Mouse (Mus musculus): ENCODE results near the gene Nbl1. TPM values are rescaled to one million over a fixed set of nuclear protein-coding genes. Genes with fewer than 3 reads are reported as not detected.

Nbl1 gene
- polyA plus RNA-seq (2021; fragmentation: Nextera tagmentation) = 25.4 and 111 TPM in 2 replicates
- long read RNA-seq, experiment 1, transcript Nbl1-201 (4 exons, 1,793 nt) = major isoform, 58 of 89 reads
- long read RNA-seq, experiment 1, partial matches to known transcripts = 4 of 89 reads
- long read RNA-seq, experiment 1, other reads (novel, unspliced or antisense) = 27 of 89 reads
- long read RNA-seq, experiment 2, transcript Nbl1-201 (4 exons, 1,793 nt) = major isoform, 21 of 32 reads
- long read RNA-seq, experiment 2, partial matches to known transcripts = 4 of 32 reads
- long read RNA-seq, experiment 2, other reads (novel, unspliced or antisense) = 7 of 32 reads

DNA sequence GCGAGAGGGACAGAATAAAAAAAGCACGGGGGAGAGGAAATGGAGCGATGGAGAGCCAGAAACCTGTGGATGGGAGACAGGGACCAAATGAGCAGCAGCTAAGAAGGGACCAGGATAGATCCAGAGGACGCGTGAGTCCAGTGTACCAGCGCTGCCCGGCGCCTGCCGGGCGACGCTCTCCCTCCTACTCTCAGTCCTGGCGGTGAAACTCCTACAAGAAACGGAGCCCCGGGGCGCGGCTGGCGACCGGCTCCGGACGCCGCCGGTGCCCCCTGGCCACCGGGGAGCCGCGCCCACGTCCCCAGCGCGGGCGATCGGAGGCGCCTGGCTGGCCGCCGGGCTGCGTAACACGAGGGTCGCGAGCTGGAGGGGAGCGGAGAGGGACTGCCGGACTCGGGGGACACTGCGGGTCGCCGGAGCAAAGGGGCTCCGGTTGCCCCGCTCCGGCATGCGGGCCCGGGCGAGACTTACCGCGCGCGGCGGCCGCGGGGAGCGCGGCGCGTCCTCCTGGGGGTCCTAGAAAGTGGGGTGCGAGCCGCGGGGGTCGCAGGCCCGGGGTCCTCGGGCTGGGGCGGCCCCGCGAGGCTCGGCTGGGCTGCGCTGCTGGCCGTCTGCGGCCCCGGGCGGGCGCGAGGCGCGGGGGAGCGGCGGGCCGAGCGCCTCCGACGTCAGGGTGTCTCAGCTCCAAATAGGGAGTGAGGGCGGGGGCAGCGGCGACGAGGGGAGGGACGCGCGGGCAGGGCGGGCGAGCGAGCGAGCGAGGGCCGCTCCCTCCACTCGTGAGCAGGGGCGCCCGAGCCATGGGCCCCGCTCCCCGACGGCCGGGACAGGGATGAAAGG, at the start of gene Nbl1:
TSS of gene Nbl1 (minus strand) at position 638 of the 840 bp plus-strand sequence.

DNA sequence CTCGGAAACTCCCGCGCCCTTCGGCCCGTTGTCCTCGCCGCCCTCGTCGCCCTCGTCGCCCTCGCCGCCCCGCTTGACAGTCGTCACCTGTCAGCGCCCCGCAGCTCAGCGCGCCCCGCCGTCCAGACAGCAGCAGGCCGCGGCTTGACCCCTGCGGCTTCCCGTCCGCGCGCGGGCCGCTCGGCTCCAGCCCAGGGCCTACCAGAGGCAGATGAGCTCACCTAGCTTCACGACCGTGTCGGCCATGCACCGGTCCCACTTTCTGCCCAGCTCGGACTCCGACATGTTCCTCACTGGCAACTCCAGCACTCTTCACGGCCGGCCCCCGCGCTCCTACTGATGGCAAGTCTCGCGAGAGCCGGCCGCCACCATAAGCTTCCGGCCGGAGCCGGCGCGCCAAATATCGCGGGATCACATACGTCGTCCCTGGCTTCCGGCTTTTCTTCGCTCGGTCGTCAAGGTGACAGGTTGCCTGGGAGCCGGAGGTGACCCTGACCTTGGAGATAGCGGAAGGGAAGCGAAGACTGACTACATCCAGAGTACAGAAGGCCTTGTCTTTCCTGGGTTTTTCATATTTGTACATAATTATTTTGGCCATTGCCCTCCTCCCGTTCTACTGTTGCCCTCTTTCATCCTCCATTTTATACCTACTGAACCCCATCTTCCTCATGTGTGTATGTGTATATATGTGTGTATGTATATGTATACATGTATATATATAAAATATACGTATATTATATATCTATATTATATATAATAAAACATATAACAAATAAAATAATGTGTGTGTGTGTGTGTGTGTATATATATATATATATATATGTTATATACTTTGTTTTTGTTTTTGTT, 38.1 kb upstream of the Nbl1 start, which contains the start of gene Minos1:
TSS of gene Minos1 (minus strand) at position 413 of the 849 bp plus-strand sequence.

DNA sequence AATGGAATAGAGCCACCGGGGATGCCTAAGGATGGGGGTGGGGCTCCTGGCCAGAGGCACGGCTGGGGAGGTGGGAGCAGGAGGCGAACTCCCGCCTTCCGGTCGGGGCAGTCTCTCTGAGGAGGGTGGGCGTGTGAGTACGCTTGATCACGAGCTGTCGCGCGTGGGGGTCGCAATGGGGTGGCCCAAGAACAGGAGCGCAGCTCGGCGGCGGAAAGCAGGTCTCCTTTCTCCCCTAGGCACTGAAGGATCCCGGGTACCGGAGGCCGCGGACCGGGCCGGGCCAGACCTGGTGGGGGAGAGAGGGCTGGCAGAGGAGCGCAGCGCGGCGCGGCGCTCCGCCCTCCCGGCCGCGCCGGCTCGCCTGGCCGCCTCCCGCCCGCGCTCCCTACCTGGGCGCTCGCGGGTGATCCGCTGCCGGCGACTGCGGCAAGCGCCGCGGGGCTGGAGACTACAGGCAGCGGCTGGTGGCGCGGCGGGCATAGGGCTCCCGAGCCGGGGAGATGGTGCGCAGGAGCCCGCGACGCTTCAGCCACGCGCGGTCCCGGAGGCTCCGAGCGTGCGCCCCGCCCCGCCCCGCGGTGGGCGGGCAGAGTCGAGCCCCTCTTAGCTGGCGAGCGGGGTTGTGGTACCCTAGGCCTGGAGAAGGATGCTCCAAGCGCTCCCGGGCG, 17.6 kb downstream of the Nbl1 start, which contains the start of gene Htr6:
TSS of gene Htr6 (minus strand) at position 530 of the 671 bp plus-strand sequence.

Other genes with a start within 250 kb of the Nbl1 start
- 0.53 and 2.5 TPM in 2 replicates for gene Pla2g5, start 229.5 kb downstream of the Nbl1 start, polyA plus RNA-seq (2021; fragmentation: Nextera tagmentation)
- not detected in 2 replicates for gene Gm13030, start 219.0 kb downstream of the Nbl1 start, polyA plus RNA-seq (2021; fragmentation: Nextera tagmentation)
- not detected in 2 replicates for gene Pla2g2e, start 215.1 kb downstream of the Nbl1 start, polyA plus RNA-seq (2021; fragmentation: Nextera tagmentation)
- 1.4 and 9.0 TPM in 2 replicates for gene Otud3, start 179.0 kb downstream of the Nbl1 start, polyA plus RNA-seq (2021; fragmentation: Nextera tagmentation)
- not detected in 2 replicates for gene Rnf186, start 125.9 kb downstream of the Nbl1 start, polyA plus RNA-seq (2021; fragmentation: Nextera tagmentation)
- gene Tmco4, start 120.1 kb downstream of the Nbl1 start, polyA plus RNA-seq (2021; fragmentation: Nextera tagmentation) = 1.8 and 3.3 TPM in 2 replicates
- 2.1 and 3.7 TPM in 2 replicates for gene Htr6, start 17.4 kb downstream of the Nbl1 start, polyA plus RNA-seq (2021; fragmentation: Nextera tagmentation)
- 599 and 747 TPM in 2 replicates for gene Minos1, start 38.1 kb upstream of the Nbl1 start, polyA plus RNA-seq (2021; fragmentation: Nextera tagmentation)
- 325 and 348 TPM in 2 replicates for gene Capzb, start 99.9 kb upstream of the Nbl1 start, polyA plus RNA-seq (2021; fragmentation: Nextera tagmentation)
- gene Pqlc2, start 217.7 kb upstream of the Nbl1 start, polyA plus RNA-seq (2021; fragmentation: Nextera tagmentation) = 6.6 and 11.3 TPM in 2 replicates
- 52.0 and 54.3 TPM in 2 replicates for gene Akr7a5, start 217.8 kb upstream of the Nbl1 start, polyA plus RNA-seq (2021; fragmentation: Nextera tagmentation)